Comparison of ENCODE assay signal across 14 mouse cellular contexts in genomic region chr2:125800428-125800827, GRCm38 (mm10). TPM values are rescaled to one million over a fixed set of nuclear protein-coding genes. Genes with fewer than 3 reads are reported as not detected.
A peak's percentile ranks its signal among the peaks of the same experiment; 100 is the strongest.
DNase-seq lines count a peak whose midpoint lies in the region; ATAC-seq lines count a peak whose summit lies in the region.
"Had no signal": no experiment of that assay in that cellular context is flagged by ENCODE, and none has a peak within 500 bp of the region (broad histone marks: within the 10 kb centered on the region; RNA-seq: fewer than 3 reads in every experiment).

No protein-coding gene starts in this region.

- no peaks in the 10 kb centered on the region for H3K27me3 ChIP-seq in midbrain, embryonic 13.5 days
- H3K27me3 ChIP-seq: limb, embryonic 15.5 days; midbrain, embryonic 12.5 days; neural tube, embryonic 12.5 days had no signal

- no peaks in the 10 kb centered on the region for H3K9me3 ChIP-seq in midbrain, embryonic 13.5 days
- H3K9me3 ChIP-seq: forebrain, embryonic 10.5 days; limb, embryonic 15.5 days; midbrain, embryonic 12.5 days; neural tube, embryonic 12.5 days had no signal

- H3K4me3 ChIP-seq in midbrain, embryonic 13.5 days (replicated peaks), result no peak overlapping the region
- H3K4me3 ChIP-seq: forebrain, embryonic 10.5 days; limb, embryonic 15.5 days; midbrain, embryonic 12.5 days; neural tube, embryonic 12.5 days had no signal

- no peak overlapping the region for H3K4me2 ChIP-seq in midbrain, embryonic 13.5 days (replicated peaks)
- H3K4me2 ChIP-seq: limb, embryonic 15.5 days; midbrain, embryonic 12.5 days; neural tube, embryonic 12.5 days had no signal

- H3K36me3 ChIP-seq in midbrain, embryonic 13.5 days, result no peaks in the 10 kb centered on the region
- H3K36me3 ChIP-seq: forebrain, embryonic 10.5 days; limb, embryonic 15.5 days; midbrain, embryonic 12.5 days; neural tube, embryonic 12.5 days had no signal

- 72% methylated on average over 4 of the region's 4 CpGs for WGBS in midbrain, embryonic 13.5 days

- H3K9ac ChIP-seq in midbrain, embryonic 13.5 days (replicated peaks), result no peak overlapping the region
- H3K9ac ChIP-seq: limb, embryonic 15.5 days; midbrain, embryonic 12.5 days; neural tube, embryonic 12.5 days had no signal

- no peak overlapping the region for H3K27ac ChIP-seq in midbrain, embryonic 13.5 days
- H3K27ac ChIP-seq: forebrain, embryonic 10.5 days; limb, embryonic 15.5 days; midbrain, embryonic 12.5 days; neural tube, embryonic 12.5 days had no signal

- no peak for ATAC-seq in midbrain, embryonic 13.5 days
- ATAC-seq: hindbrain, embryonic 16.5 days had no signal

- DNase-seq in cerebellum, adult 9-11 months, result peak; percentile 36
- DNase-seq in cerebellum, adult 11 months, result no peak
- DNase-seq in ZHBTc4 (ENCODE audit: low read depth, low spot score), result peak; percentile 23
- peak; percentile 8 to 14 for DNase-seq in cerebellum, postnatal 36 days
- DNase-seq in lung, postnatal 14 days, result peak; percentile 20
- DNase-seq in layer of hippocampus, adult 9-11 months, result no peak
- no peak for DNase-seq in frontal cortex, postnatal 25 days (ENCODE audit: low spot score in 2 of 2)
- DNase-seq: right cerebral cortex, postnatal 25 days had no signal

- H3K4me1 ChIP-seq in midbrain, embryonic 13.5 days (replicated peaks), result no peaks in the 10 kb centered on the region
- H3K4me1 ChIP-seq: limb, embryonic 15.5 days; midbrain, embryonic 12.5 days; neural tube, embryonic 12.5 days had no signal

RNA-seq across cellular contexts. Expression of gene Secisbp2l, which starts 17.8 kb away (rescaled TPM):
- 30.4 and 31.2 TPM in 2 replicates for polyA plus RNA-seq in midbrain, embryonic 13.5 days (2015; fragmentation: Nextera tagmentation; extraction: Ambion mirVana)

RNA-seq across cellular contexts. Expression of gene Galk2, which starts 58.5 kb away (rescaled TPM):
- 28.6 and 32.8 TPM in 2 replicates for polyA plus RNA-seq in midbrain, embryonic 13.5 days (2015; fragmentation: Nextera tagmentation; extraction: Ambion mirVana)

RNA-seq across cellular contexts. Expression of gene Cops2, which starts 58.5 kb away (rescaled TPM):
- 71.5 and 73.7 TPM in 2 replicates for polyA plus RNA-seq in midbrain, embryonic 13.5 days (2015; fragmentation: Nextera tagmentation; extraction: Ambion mirVana)

Comparison
In these comparisons a context has a peak if more than half of its experiments do, and no peak if none do; other contexts are left out.
1. DNase-seq: peak in cerebellum, adult 9-11 months (single experiment), ZHBTc4 (single experiment), cerebellum, postnatal 36 days (2 of 2) and lung, postnatal 14 days (single experiment); none in cerebellum, adult 11 months (single experiment), layer of hippocampus, adult 9-11 months (single experiment) and frontal cortex, postnatal 25 days (0 of 2).